Mouse (Mus musculus): ENCODE results near the gene 2810021J22Rik. TPM values are rescaled to one million over a fixed set of nuclear protein-coding genes. Genes with fewer than 3 reads are reported as not detected.
A peak's percentile ranks its signal among the peaks of the same experiment; 100 is the strongest.

The 2810021J22Rik gene
- polyA plus RNA-seq, 1 experiment = 5.7 TPM

DNA sequence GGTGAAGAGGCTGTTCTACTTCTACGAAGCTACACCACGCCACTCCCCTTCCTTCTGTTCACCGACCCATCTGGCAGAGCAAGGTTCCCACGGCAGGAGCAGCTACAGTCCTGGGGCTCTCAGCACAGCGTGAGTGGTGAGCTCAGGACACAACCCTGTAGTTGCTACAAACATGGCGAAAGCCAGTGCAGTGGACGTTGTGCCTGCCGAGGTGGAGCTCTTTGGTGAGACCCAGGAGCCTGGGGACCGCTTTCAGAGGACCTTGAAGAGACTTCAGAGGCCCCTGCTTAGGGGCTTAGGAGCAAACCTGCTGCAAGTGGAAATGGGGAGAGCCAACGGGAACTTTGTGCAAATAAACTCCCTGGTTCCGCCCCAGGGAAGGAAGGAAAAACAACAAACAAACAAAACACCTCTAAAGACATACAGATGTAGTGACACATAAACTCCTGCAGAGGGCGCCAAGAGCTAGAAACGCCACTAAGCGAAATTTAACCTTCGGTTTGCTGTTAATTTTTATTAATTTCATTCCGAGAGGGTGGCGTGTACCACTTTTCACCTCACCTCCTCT lies 47.5 kb downstream of the 2810021J22Rik start:
- Histone ChIP-seq H3K4me1 (ENCODE audit: control insufficient read depth, insufficient read depth, low read length) (no peaks in the 10 kb centered on the region), H3K4me3 (ENCODE audit: insufficient read depth, low read length) (peak overlapping the region; percentile 10; the same call in 1 of the 2 replicates), H3K27ac (ENCODE audit: insufficient read depth, low read length) (no peak overlapping the region)
- TF ChIP-seq POLR2A (IDR thresholded peaks at IDR 0.05; ENCODE audit: extremely low read depth, insufficient read depth, low read length) (no peak), CTCF (IDR thresholded peaks at IDR 0.05; ENCODE audit: extremely low read depth, insufficient read depth, low read length) (peak; percentile 53; the same call in 1 of the 2 replicates)

- TF ChIP-seq POLR2A (IDR thresholded peaks at IDR 0.05; ENCODE audit: extremely low read depth, insufficient read depth, low read length) (no peak), CTCF (IDR thresholded peaks at IDR 0.05; ENCODE audit: extremely low read depth, insufficient read depth, low read length) (peak; percentile 40)
- Histone ChIP-seq H3K4me1 (ENCODE audit: control insufficient read depth, insufficient read depth, low read length) (no peaks in the 10 kb centered on the region), H3K27ac (ENCODE audit: insufficient read depth, low read length) (no peak overlapping the region), H3K4me3 (ENCODE audit: insufficient read depth, low read length) (no peak overlapping the region)
Measured at GRCm38 (mm10) chr11:58916879-58917744, 50.1 kb downstream of the 2810021J22Rik start.

- Histone ChIP-seq H3K4me1 (ENCODE audit: control insufficient read depth, insufficient read depth, low read length) (no peaks in the 10 kb centered on the region), H3K4me3 (ENCODE audit: insufficient read depth, low read length) (no peak within 1 kb of the TSS), H3K27ac (ENCODE audit: insufficient read depth, low read length) (no peak within 1 kb of the TSS)
- TF ChIP-seq CTCF (IDR thresholded peaks at IDR 0.05; ENCODE audit: extremely low read depth, insufficient read depth, low read length) = no peak
- TF ChIP-seq POLR2A (IDR thresholded peaks at IDR 0.05; ENCODE audit: extremely low read depth, insufficient read depth, low read length) = no peak
Measured at GRCm38 (mm10) chr11:58917745-58918366, 50.8 kb downstream of the 2810021J22Rik start, which contains the start of gene Btnl10. TSS of gene Btnl10 (plus strand) at chr11:58917908.

GRCm38 (mm10) chr11:58918759-58919158 lies 51.7 kb downstream of the 2810021J22Rik start:
- TF ChIP-seq CTCF (IDR thresholded peaks at IDR 0.05; ENCODE audit: extremely low read depth, insufficient read depth, low read length) (no peak), POLR2A (IDR thresholded peaks at IDR 0.05; ENCODE audit: extremely low read depth, insufficient read depth, low read length) (no peak)
- no peak overlapping the region for H3K27ac ChIP-seq (ENCODE audit: insufficient read depth, low read length)
- no peak overlapping the region for H3K4me3 ChIP-seq (ENCODE audit: insufficient read depth, low read length)
- H3K4me1 ChIP-seq (ENCODE audit: control insufficient read depth, insufficient read depth, low read length) = no peaks in the 10 kb centered on the region

GRCm38 (mm10) chr11:58922420-58922819 lies 55.4 kb downstream of the 2810021J22Rik start:
- no peaks in the 10 kb centered on the region for H3K4me1 ChIP-seq (ENCODE audit: control insufficient read depth, insufficient read depth, low read length)
- no peak overlapping the region for H3K4me3 ChIP-seq (ENCODE audit: insufficient read depth, low read length)
- no peak for TF ChIP-seq POLR2A (IDR thresholded peaks at IDR 0.05; ENCODE audit: extremely low read depth, insufficient read depth, low read length)
- TF ChIP-seq CTCF (IDR thresholded peaks at IDR 0.05; ENCODE audit: extremely low read depth, insufficient read depth, low read length) = no peak
- H3K27ac ChIP-seq (ENCODE audit: insufficient read depth, low read length) = no peak overlapping the region

- TF ChIP-seq POLR2A (IDR thresholded peaks at IDR 0.05; ENCODE audit: extremely low read depth, insufficient read depth, low read length) (no peak), CTCF (IDR thresholded peaks at IDR 0.05; ENCODE audit: extremely low read depth, insufficient read depth, low read length) (no peak)
- Histone ChIP-seq H3K4me1 (ENCODE audit: control insufficient read depth, insufficient read depth, low read length) (no peaks in the 10 kb centered on the region), H3K4me3 (ENCODE audit: insufficient read depth, low read length) (no peak overlapping the region), H3K27ac (ENCODE audit: insufficient read depth, low read length) (no peak overlapping the region)
Measured at GRCm38 (mm10) chr11:58926651-58927050, 59.6 kb downstream of the 2810021J22Rik start.

DNA sequence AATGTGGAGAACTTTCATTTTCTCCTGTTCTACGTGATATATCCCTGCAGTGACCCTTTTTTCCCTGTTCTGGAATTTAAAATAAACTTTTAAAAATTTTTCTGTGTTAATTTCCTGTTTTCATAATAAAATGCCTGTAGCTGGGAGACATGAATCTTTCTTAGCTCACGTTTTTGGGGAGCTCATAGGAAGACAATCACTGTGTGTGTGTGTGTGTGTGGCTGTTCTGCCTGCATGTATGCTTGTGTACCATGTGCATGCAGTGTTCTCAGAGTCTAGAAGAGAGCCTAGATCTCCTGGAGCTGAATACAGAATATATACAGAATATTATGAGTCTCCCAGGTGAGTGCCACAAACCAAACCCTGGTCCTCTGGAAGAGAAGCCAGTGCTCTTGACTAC lies 60.0 kb downstream of the 2810021J22Rik start:
- no peak overlapping the region for H3K4me3 ChIP-seq (ENCODE audit: insufficient read depth, low read length)
- TF ChIP-seq POLR2A (IDR thresholded peaks at IDR 0.05; ENCODE audit: extremely low read depth, insufficient read depth, low read length) (no peak), CTCF (IDR thresholded peaks at IDR 0.05; ENCODE audit: extremely low read depth, insufficient read depth, low read length) (no peak)
- H3K27ac ChIP-seq (ENCODE audit: insufficient read depth, low read length) = no peak overlapping the region
- H3K4me1 ChIP-seq (ENCODE audit: control insufficient read depth, insufficient read depth, low read length) = no peaks in the 10 kb centered on the region

DNA sequence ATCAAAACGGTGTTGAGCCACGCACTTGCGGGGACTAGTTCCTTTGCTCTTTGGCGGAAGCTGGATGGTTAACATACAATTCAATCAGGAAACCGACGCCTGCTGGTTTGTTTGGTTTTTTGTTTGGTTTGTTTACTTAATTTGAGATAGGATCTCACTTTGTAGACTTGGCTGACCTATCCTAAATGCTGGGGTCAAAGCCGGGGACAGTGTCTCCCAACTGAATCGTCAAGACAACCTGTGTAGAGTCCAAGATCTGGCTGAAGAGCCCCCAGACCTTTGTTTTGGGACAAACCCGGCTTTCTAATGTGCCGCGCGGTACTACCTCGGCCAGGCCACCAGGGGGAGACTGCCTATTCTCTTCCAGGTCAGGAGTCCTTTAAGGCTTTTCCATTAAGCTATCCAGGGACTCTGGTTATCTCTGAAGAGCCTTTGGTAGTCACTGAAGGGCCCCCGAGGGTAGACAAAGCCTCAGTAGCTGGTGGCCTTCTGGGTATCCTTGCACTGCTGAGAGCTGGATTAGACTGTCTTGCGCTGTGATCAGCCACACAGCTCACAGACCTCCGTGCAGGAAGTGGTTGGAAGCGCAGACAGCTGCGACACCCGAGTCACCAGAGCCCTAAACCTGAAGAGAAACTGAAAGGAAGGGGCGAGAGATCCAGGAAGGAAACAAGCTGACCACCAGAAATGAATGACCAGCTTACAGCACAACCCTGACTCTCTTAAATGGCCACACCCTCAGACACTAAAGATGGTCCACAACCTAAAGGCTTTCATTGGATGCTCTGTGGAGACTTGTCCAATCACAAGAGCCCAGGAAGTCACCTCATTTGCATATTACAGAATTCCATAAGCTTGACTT lies 61.0 kb downstream of the 2810021J22Rik start:
- no peak overlapping the region for H3K27ac ChIP-seq (ENCODE audit: insufficient read depth, low read length)
- TF ChIP-seq CTCF (IDR thresholded peaks at IDR 0.05; ENCODE audit: extremely low read depth, insufficient read depth, low read length) = peak; percentile 60
- TF ChIP-seq POLR2A (IDR thresholded peaks at IDR 0.05; ENCODE audit: extremely low read depth, insufficient read depth, low read length) = no peak
- H3K4me3 ChIP-seq (ENCODE audit: insufficient read depth, low read length) = 0 out of 2 replicates have a peak overlapping the region, but pooled peaks have one; percentile 0
- no peaks in the 10 kb centered on the region for H3K4me1 ChIP-seq (ENCODE audit: control insufficient read depth, insufficient read depth, low read length)

DNA sequence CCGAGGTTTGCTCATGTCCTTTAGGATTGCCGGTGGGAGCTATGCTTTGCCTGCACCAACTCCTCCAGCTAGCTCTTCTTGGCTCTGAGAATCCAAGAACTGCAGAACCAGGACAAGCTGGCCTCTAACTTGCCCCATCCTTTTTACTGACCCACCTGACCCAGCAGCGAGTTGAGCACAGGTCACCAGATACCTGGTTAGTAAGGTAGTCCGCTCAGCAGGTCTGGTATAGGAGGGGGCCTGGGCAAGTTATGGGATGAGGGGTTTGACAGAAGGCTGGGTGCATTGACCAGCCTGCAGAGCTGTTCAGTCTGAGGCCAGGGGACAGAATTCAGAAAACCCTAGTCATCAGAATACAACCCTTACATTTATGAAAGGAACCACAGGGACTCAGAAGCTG lies 62.0 kb downstream of the 2810021J22Rik start:
- H3K4me1 ChIP-seq (ENCODE audit: control insufficient read depth, insufficient read depth, low read length) = no peaks in the 10 kb centered on the region
- H3K27ac ChIP-seq (ENCODE audit: insufficient read depth, low read length) = no peak overlapping the region
- TF ChIP-seq POLR2A (IDR thresholded peaks at IDR 0.05; ENCODE audit: extremely low read depth, insufficient read depth, low read length) (no peak), CTCF (IDR thresholded peaks at IDR 0.05; ENCODE audit: extremely low read depth, insufficient read depth, low read length) (no peak)

More for the DNA sequence above, 62.0 kb downstream of the 2810021J22Rik start:
- H3K4me3 ChIP-seq (ENCODE audit: insufficient read depth, low read length) = no peak overlapping the region

Measured in cortical plate, adult 2 months (tissue).